Mouse (Mus musculus) heart, adult 2 months (tissue): ENCODE measurements around the gene 4930595D18Rik.

Experiments
- CTCF ChIP-seq: fragments of 200-600 bp; IDR thresholded peaks from 2 replicates; pipeline ENCODE4 v1.8.1; 2022; ENCODE audit warnings: antibody characterized with exemption, mild to moderate bottlenecking, moderate library complexity
- EP300 ChIP-seq: fragments of 200-500 bp; IDR thresholded peaks from 2 replicates; pipeline ENCODE4 v1.6.1; 2011; ENCODE audit warnings: low read depth, low read length, control low read depth; ENCODE audit not compliant: insufficient read depth

DNA sequence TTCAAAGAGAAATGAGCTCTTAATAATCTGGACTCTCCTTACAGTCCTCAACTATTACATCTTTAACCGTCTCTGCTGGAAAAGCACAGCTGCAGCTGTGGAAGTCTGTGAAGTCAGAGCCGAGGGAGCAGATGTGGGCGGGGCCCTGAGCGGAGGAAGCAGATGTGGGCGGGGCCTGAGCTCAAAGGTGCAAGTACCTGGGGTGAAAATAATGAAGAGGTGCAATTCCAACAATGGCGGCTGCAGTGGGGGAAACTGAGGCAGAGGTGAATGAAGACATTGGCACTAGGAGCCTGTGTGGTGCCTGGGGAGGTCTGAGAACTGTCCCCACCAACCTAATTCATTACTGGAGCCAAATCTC, 34.1 kb downstream of the 4930595D18Rik start:
- no peak for TF ChIP-seq CTCF
- no peak for TF ChIP-seq EP300
